Mouse (Mus musculus) bone marrow macrophage, adult 2 months (primary cell): ENCODE measurements around the gene Cd28. TPM values are rescaled to one million over a fixed set of nuclear protein-coding genes. Genes with fewer than 3 reads are reported as not detected.

Experiments used
- H3K27ac ChIP-seq: 2 replicates; pipeline ENCODE4 v1.5.1; 2012; ENCODE audit warnings: low read depth, low read length; ENCODE audit not compliant: insufficient read depth
- H3K4me1 ChIP-seq: 2 replicates; pipeline ENCODE4 v1.6.1; 2012; ENCODE audit warnings: low read length; ENCODE audit not compliant: control insufficient read depth, insufficient read depth
- H3K4me3 ChIP-seq: 2 replicates; pipeline ENCODE4 v1.5.1; 2012; ENCODE audit warnings: mild to moderate bottlenecking, low read length, moderate library complexity; ENCODE audit not compliant: insufficient read depth
- CTCF ChIP-seq: IDR thresholded peaks from 2 replicates; pipeline ENCODE4 v1.5.1; 2012; ENCODE audit warnings: low read depth, mild to moderate bottlenecking, low read length, moderate library complexity
- POLR2A ChIP-seq: IDR thresholded peaks from 2 replicates; pipeline ENCODE4 v1.6.1; 2012; ENCODE audit warnings: mild to moderate bottlenecking, low read depth, low read length, borderline replicate concordance
- polyA plus RNA-seq: library from polyadenylated mRNA; stranded (reverse); fragments of >200 nt; gene quantifications from 2 replicates; pipeline ENCODE4 v1.2.4, GENCODE M21; 2012; ENCODE audit not compliant: missing spikeins, insufficient read depth, insufficient read length

Gene Cd28
- polyA plus RNA-seq, 1 experiment = 77.5 TPM

DNA sequence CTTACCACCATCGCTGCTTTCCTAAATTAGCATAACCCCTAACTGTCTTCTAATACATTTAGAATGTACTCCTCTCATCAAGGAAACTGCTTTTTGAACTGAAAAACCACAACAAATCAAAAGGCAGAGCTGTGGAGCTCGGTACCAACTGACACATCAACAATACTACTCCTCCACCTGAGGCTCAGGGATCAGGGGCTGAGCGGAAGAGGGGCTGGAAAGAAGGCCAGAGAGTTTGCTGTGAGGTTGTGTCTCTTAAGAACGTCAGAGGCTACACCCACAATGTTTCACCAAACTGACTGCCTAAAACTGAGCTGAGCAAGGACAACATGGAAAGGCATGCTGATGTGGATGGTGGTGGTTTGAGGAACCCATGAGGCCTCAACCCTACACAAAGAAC, 65.1 kb downstream of the Cd28 start:
- TF ChIP-seq POLR2A (no peak), CTCF (no peak)
- H3K27ac ChIP-seq = no peak overlapping the region

DNA sequence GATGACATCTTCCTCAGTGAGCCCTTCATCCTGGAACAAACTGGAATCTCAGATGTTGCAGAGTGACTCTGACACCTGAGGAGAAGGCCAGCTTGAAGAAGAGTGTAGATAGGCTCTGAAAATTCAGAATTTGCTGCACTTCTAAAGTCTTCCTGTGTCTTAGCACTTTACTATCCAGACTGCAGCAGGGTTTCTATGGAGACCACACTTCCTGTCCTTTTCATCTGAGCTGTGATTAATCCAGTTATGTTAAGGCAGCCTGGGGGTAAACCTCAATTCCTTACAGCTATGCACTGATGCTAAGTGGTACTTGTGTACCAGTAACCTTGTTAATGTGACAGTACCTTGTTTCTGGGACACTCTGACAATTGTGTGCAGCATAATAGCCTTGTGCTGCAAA, 77.1 kb downstream of the Cd28 start:
- Histone ChIP-seq H3K4me3 (no peak overlapping the region), H3K27ac (no peak overlapping the region), H3K4me1 (peaks cover 2% of the 10 kb centered on the region; the same call in 1 of the 2 replicates)
- TF ChIP-seq POLR2A (no peak), CTCF (no peak)

More for the DNA sequence above, 65.1 kb downstream of the Cd28 start:
- Histone ChIP-seq H3K4me1 (0 out of 2 replicates have a peak, but pooled peaks cover 2% of the 10 kb centered on the region), H3K4me3 (no peak overlapping the region)

DNA sequence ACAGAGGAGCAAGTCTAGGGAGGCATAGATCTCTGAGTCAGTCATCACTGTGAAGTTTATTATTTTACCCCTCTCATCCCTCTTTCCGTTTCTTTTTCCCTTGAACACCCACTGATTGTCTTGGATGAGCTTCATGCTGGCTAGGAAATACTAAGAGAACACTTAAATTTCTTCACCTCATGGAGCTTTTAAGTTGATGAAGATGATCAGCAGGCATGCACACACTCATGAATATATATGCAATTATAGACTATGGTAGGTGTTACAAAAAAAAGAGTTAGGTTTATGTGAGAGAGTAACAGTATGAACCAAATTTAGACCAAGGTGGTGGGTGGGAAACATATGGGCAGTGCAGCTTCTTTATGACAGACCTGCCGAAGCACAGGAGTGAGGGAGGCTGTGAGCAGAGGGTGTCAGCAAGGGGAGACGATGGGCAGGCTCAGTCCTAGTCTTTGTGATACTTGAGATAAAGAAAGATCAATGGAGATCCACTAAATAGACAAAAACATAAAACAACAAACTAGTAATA, 79.1 kb downstream of the Cd28 start:
- Histone ChIP-seq H3K4me3 (no peak overlapping the region), H3K4me1 (peaks cover 11% of the 10 kb centered on the region), H3K27ac (no peak overlapping the region)
- TF ChIP-seq POLR2A (no peak), CTCF (no peak)

DNA sequence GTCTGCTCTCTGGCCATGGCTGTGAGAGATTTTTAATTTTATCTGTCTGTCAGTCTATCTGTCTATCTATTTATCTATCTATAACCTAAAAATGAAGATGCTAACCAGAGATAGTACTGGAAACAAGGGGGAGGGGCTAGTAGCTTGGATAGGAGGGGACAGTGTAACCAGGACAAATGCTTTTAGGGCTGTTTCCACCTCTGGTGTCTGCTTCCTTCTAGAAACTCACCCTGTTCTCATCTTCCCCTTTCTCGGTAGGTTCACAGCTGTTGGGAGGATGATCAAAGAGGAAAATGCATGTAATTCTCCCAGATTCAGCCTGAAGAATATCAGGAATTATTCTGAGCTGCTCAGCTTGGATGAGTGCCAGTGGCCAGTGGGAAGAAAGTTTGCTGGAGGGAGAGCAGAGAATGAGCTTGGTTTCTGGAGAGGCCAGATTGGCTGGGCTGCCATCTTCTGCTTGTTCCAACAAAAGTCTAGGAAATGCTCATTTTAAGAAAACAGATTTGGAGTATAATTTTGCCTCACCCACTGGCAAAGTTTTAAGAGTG, 83.3 kb downstream of the Cd28 start:
- TF ChIP-seq CTCF (no peak), POLR2A (no peak)
- Histone ChIP-seq H3K4me1 (peaks cover 44% of the 10 kb centered on the region), H3K4me3 (no peak overlapping the region), H3K27ac (no peak overlapping the region)

DNA sequence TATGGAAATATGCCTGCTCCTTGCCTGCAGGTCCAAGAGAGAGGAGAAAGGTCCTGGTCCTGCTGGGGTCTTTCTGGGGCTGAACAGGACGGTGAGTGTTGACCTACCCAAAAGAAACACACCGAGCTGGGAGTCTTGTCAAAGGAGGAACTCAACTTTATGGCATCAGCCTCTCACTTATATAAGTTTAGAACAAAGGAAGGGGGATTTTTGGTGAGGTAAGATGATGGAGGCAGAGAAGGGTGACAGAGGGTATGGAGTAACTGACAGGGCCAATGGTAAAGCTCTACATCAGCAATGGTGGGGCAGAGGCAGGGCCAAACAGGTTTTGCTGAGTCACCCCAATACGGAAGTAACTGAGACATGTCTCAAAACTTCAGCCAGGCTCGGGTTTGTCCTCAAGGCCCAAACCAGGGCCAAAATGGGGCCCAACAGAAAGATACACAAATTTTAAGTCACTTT, 84.6 kb downstream of the Cd28 start:
- Histone ChIP-seq H3K4me1 (peaks cover 55% of the 10 kb centered on the region), H3K27ac (peak overlapping the region; percentile 7), H3K4me3 (no peak overlapping the region)
- TF ChIP-seq POLR2A (no peak), CTCF (no peak)

DNA sequence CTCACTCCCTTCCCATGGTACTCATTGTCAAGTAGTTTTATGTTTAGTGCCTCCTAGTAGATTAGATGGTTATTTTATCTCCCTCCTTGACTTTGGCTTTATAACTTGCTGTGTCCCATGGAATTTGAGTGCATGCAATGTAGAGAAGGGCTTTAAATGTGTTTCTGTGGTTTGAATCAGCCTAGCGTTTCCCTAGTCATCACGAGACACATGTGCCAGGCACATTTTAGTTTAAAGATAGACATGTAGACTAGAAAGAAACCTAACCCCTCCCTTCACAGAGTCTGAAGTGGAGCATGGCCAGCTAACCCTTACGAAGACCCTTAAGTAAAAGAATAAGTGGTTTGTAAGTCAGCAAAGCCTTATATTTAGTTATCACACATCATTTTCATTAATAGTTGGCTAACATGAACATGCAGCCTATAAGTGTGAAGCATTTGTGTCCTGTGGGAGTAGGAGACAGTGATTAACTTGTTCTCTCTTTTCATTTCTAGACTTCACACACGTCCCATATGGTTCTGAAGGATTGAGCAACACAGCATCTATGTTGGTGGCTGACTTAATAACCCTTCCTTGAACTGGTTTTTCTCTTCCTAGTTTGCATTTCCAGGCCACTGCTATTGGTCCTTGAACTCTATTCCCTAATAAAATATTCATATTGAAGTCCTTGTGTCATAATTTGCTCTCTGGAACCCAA, 86.7 kb downstream of the Cd28 start:
- no peak overlapping the region for H3K4me3 ChIP-seq
- H3K27ac ChIP-seq = peak overlapping the region; percentile 79
- TF ChIP-seq POLR2A (no peak), CTCF (no peak)
- peaks cover 56% of the 10 kb centered on the region for H3K4me1 ChIP-seq

DNA sequence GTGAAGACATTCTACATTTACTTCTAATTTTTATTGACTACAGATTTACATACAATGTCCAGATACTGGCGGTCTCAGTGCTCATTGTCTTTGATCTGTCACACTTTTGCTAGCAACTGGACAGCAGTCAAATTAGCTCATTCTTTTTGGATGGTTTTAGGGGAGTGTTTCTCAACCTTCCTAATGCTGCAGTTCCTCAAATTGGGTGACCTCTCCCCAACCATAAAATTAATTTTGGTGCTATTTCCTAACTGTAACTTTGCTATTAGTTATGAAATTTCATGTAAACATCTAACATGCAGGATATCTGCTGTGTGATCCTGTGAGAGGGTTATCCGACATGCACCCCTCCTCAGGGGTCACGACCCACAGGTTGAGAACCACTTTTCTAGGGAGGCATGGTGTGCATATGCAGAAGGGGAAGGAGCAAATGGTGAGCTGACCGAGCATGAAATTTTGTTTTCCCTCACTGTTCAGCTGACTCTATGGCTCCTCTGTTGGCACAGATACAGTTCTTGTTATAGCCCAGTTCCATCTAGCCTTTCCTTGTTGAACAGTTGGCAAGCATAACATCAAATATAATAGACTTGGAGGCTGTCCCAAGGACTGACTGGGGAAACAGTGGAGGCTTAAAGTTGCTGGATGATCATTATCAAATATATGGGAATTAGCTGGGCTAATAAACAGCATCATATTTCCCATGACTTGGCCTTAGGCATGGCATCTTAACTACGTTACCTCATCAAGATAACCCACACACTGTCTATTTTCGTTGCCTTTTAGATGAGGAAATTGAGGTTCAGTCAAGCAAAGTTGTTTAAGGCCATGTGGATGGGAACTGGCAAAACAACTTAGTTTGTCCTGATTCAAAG, 87.5 kb downstream of the Cd28 start:
- Histone ChIP-seq H3K27ac (peak overlapping the region; percentile 79), H3K4me1 (peaks cover 52% of the 10 kb centered on the region), H3K4me3 (no peak overlapping the region)
- TF ChIP-seq CTCF (no peak), POLR2A (no peak)

DNA sequence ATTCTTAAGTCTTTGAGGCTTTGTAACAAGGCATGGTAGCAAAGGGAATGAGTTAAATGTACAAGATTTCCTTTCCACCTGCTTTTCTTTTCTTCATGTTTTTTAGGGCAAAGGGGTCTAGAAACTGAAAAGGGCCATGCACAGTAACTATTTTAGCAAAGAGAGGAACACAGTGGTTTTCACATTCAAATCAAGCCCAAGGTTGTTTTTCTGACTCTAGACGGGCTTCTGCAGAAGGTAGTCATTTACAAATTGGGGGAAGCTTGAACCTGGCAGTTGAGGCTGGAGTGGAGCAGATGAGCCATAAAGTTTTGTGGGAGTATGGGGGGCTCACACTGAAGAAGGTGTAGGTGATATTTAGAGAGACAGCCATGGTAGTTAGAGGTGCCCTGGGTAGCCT, 88.6 kb downstream of the Cd28 start:
- Histone ChIP-seq H3K4me1 (peaks cover 49% of the 10 kb centered on the region), H3K27ac (peak overlapping the region; percentile 79), H3K4me3 (no peak overlapping the region)
- TF ChIP-seq CTCF (no peak), POLR2A (no peak)

DNA sequence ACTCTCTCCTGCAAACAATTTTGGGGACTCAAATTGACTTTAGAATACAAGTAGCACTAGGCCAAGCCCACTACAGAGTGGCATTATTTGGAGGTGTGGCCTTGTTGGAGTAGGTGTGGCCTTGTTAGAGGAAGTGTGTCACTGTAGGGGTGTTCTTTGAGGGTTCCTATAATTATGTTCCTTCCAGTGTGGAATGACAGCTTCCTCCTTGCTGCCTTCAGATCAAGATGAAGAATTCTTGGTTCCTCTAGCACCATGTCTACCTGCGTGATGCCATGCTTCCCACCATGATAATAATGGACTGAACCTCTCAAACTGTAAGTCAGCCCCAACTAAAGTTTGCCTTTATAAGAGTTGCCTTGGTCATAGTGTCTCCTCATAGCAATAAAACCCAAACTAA, 91.1 kb downstream of the Cd28 start:
- H3K27ac ChIP-seq = no peak overlapping the region
- TF ChIP-seq POLR2A = no peak
- TF ChIP-seq CTCF = no peak
- peaks cover 26% of the 10 kb centered on the region for H3K4me1 ChIP-seq
- H3K4me3 ChIP-seq = no peak overlapping the region
